Mouse (Mus musculus) thymus, adult 2 months (tissue): ENCODE data around the gene Plscr5. TPM values are rescaled to one million over a fixed set of nuclear protein-coding genes. Genes with fewer than 3 reads are reported as not detected.

Experiments used
- DNase-seq: peaks from one replicate; pipeline ENCODE4 v3.0.0; 2021
- H3K27ac ChIP-seq: fragments of 200-500 bp; 2 replicates; pipeline ENCODE4 v1.5.1; 2012; ENCODE audit warnings: low read length, control low read depth; ENCODE audit not compliant: control insufficient read depth, insufficient read depth
- H3K27me3 ChIP-seq: fragments of 200-500 bp; 2 replicates; pipeline ENCODE4 v1.6.1; 2012; ENCODE audit warnings: mild to moderate bottlenecking, low read length, moderate library complexity, mixed read lengths; ENCODE audit not compliant: control insufficient read depth, insufficient read depth
- H3K36me3 ChIP-seq: fragments of 200-500 bp; 2 replicates; pipeline ENCODE4 v1.6.1; 2012; ENCODE audit warnings: mild to moderate bottlenecking, low read length, moderate library complexity; ENCODE audit not compliant: control insufficient read depth, insufficient read depth
- H3K4me1 ChIP-seq: fragments of 200-500 bp; replicated peaks from 2 replicates; pipeline ENCODE4 v1.6.1; 2012; ENCODE audit warnings: low read length; ENCODE audit not compliant: control insufficient read depth, insufficient read depth
- H3K4me3 ChIP-seq: fragments of 200-500 bp; 2 replicates; pipeline ENCODE4 v1.5.1; 2012; ENCODE audit warnings: mild to moderate bottlenecking, low read length, control low read depth, moderate library complexity; ENCODE audit not compliant: control insufficient read depth, insufficient read depth
- CTCF ChIP-seq: fragments of 200-500 bp; IDR thresholded peaks from 2 replicates; pipeline ENCODE4 v1.5.1; 2012; ENCODE audit warnings: mild to moderate bottlenecking, control low read depth, low read length, moderate library complexity, borderline replicate concordance; ENCODE audit not compliant: control insufficient read depth, poor library complexity, insufficient read depth; ENCODE audit errors: extremely low read depth
- POLR2A ChIP-seq: fragments of 200-500 bp; IDR thresholded peaks from 2 replicates; pipeline ENCODE4 v1.6.1; 2012; ENCODE audit warnings: mild to moderate bottlenecking, low read length, control low read depth, moderate library complexity; ENCODE audit not compliant: control insufficient read depth, poor library complexity, insufficient read depth; ENCODE audit errors: extremely low read depth
- WGBS: fragments of 180-500 bp; shearing (Covaris S2); methylation state at CpG from one replicate; pipeline ENCODE4 v1.1.7; 2018; 5-methylcytosine and 5-hydroxymethylcytosine counted together
- polyA plus RNA-seq: library from polyadenylated mRNA; depleted of rRNA; stranded (reverse); fragments of >200 nt; gene quantifications from 2 replicates; pipeline ENCODE4 v1.2.3, GENCODE M21; 2012

The Plscr5 gene
- polyA plus RNA-seq, 1 experiment: 0.27 TPM

DNA sequence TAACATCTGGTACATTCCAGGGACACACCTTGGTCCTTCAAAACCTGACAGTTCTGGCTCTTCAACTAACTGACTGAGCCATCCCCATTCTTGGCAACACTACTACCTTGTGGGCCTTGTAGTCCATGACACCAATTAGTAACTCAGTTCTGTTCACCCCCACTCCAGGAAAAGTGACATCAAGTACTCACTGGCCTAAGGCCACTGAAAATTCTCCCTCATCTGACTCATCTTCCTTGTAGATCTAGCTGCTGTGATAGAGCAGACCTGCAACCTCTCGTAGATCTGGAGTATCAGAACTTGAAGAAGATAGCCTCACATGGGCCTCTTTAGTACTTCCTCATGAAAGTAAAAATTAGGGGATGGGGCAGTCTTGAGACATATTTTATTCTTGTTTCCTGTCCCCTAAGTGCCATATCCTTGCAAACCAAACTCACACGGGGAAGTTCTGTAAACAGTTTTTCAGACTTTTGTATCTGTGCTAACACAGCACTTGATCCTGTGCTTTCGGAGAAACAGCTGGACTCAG is 33.5 kb downstream of the Plscr5 start:
- no peak overlapping the region for H3K27ac ChIP-seq
- H3K4me1 ChIP-seq: no peaks in the 10 kb centered on the region; the same call in 1 of the 2 replicates
- WGBS: 65% methylated on average over 3 of the region's 3 CpGs
- no peaks in the 10 kb centered on the region for H3K27me3 ChIP-seq
- no peak overlapping the region for H3K4me3 ChIP-seq
- no peak for DNase-seq
- H3K36me3 ChIP-seq: no peaks in the 10 kb centered on the region
- TF ChIP-seq CTCF (no peak), POLR2A (no peak)

- DNase-seq: no peak
- Histone ChIP-seq H3K4me3 (no peak overlapping the region), H3K4me1 (no peaks in the 10 kb centered on the region; the same call in 1 of the 2 replicates), H3K36me3 (no peaks in the 10 kb centered on the region), H3K27me3 (no peaks in the 10 kb centered on the region), H3K27ac (no peak overlapping the region)
- TF ChIP-seq CTCF (no peak), POLR2A (no peak)
- whole genome bisulfite sequencing: 57% methylated on average over 3 of the region's 3 CpGs
Observed at GRCm38 (mm10) chr9:92226795-92227194, 34.1 kb downstream of the Plscr5 start.

- H3K4me1 ChIP-seq: no peaks in the 10 kb centered on the region; the same call in 1 of the 2 replicates
- no peak for TF ChIP-seq POLR2A
- TF ChIP-seq CTCF: no peak
- no peak for DNase-seq
- H3K4me3 ChIP-seq: no peak overlapping the region
- no peaks in the 10 kb centered on the region for H3K27me3 ChIP-seq
- 78% methylated on average over 16 of the region's 16 CpGs for WGBS
- no peaks in the 10 kb centered on the region for H3K36me3 ChIP-seq
- H3K27ac ChIP-seq: no peak overlapping the region
Observed at GRCm38 (mm10) chr9:92228867-92229832, 36.4 kb downstream of the Plscr5 start.

DNA sequence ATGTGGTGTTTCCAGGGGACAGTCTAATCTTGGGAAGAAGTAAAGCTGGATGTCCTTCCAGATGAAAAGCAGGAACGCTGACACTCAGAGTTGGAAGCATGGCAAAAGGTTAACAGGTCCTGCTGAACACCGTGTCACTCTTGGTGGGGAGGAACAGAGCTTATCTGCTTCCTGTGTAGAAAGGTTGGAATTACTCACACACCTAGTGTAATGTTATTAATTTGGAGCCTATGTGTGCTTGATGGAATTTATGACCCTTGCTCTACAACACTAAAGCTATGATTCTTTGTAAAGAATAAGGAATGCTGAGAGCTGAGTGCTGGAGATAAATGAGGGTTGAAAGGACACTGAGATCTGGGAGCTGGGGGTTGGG is 37.1 kb downstream of the Plscr5 start:
- DNase-seq: no peak
- H3K36me3 ChIP-seq: no peaks in the 10 kb centered on the region
- no peak overlapping the region for H3K27ac ChIP-seq
- TF ChIP-seq POLR2A (no peak), CTCF (no peak)
- WGBS: 67% methylated on average over 2 of the region's 2 CpGs
- no peak overlapping the region for H3K4me3 ChIP-seq
- no peaks in the 10 kb centered on the region for H3K27me3 ChIP-seq
- H3K4me1 ChIP-seq: no peaks in the 10 kb centered on the region; the same call in 1 of the 2 replicates

DNA sequence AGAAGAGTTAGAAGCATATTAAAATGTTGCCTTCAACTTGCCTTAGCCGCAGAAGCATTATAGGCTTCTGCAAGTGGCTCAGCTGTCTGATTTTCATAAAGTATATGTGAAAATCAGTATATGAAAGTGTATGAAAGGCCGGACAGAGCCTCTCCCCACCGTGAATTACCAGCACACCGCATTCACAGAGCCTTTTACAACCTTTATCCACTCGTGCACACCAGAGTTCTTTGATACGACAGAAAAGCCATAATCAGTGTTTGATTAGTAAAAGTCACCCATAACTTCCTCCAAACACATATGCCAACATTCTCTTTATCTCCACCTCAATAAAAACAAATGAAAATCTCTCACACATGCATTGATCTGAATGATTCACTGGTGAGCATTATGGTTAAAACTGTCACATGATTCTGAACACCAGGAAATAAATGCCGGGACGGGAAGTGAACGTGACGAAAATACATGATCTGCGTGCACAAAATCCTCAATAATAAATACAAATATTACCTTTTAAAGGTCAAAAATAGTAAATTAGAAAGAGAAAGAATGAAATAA is 42.2 kb downstream of the Plscr5 start:
- no peaks in the 10 kb centered on the region for H3K4me1 ChIP-seq
- H3K36me3 ChIP-seq: no peaks in the 10 kb centered on the region
- no peak for DNase-seq
- no peak overlapping the region for H3K4me3 ChIP-seq
- H3K27me3 ChIP-seq: no peaks in the 10 kb centered on the region
- WGBS: 97% methylated on average over 11 of the region's 11 CpGs
- H3K27ac ChIP-seq: no peak overlapping the region
- TF ChIP-seq CTCF (no peak), POLR2A (no peak)

DNA sequence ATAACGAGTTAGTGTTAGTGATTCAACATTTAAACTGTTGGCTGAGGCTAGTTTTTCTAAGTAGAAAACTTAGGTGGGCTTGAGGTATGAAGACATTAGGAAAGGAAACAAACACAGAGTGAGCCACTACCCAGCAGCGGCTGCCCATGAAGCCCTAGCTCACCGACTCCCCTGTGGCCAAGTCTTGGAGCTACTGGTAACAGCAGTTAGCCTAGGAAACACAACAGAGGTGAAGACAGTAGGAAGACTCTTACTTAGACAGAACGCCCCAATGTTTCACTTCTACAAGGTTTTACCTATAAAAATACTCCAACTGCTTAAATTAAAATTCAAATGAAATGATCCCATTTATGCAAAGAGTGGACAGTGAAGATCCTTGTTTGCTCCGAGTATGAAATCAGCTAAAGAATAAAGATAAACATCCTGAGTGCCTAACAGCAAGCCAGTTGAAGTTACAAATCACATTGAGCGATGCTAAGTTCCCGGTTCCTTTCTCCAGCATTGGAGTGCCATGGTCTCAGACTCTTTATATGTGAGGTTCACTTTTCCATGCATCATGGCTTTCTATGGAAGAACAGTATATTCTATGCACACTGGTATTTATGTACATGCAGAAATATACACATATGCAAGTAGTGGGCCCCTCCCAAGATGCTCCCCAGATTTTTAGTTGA is 56.2 kb downstream of the Plscr5 start:
- 93% methylated on average over 7 of the region's 7 CpGs for WGBS
- TF ChIP-seq CTCF: no peak
- no peak for TF ChIP-seq POLR2A
- Histone ChIP-seq H3K4me3 (no peak overlapping the region), H3K4me1 (no peaks in the 10 kb centered on the region), H3K36me3 (no peaks in the 10 kb centered on the region), H3K27ac (no peak overlapping the region), H3K27me3 (no peaks in the 10 kb centered on the region)
- DNase-seq: no peak
